13 mouse cellular contexts compared by ENCODE assay signal in genomic region chr3:104342220-104342619, GRCm38 (mm10).
DNase-seq lines count a peak whose midpoint lies in the region; ATAC-seq lines count a peak whose summit lies in the region.
"Had no signal": no experiment of that assay in that cellular context is flagged by ENCODE, and none has a peak within 500 bp of the region (broad histone marks: within the 10 kb centered on the region; RNA-seq: fewer than 3 reads in every experiment).

No protein-coding gene starts in this region.

- no peak overlapping the region for H3K4me2 ChIP-seq in heart, embryonic 11.5 days
- H3K4me2 ChIP-seq in forebrain, embryonic 16.5 days (ENCODE audit: low read length), result no peak overlapping the region
- H3K4me2 ChIP-seq in liver, embryonic 11.5 days, result no peak overlapping the region

- H3K4me3 ChIP-seq in heart, embryonic 11.5 days (ENCODE audit: low read depth, low read length), result no peak overlapping the region
- H3K4me3 ChIP-seq in forebrain, embryonic 16.5 days (replicated peaks; ENCODE audit: low read length), result no peak overlapping the region
- H3K4me3 ChIP-seq in liver, embryonic 11.5 days (ENCODE audit: low read depth, low read length), result no peak overlapping the region
- H3K4me3 ChIP-seq: myocyte had no signal

- no peak for ATAC-seq in heart, embryonic 11.5 days (replicated peaks; ENCODE audit: insufficient number of reproducible peaks, low FRiP score, low TSS enrichment)
- peak; percentile 61 for ATAC-seq in forebrain, embryonic 16.5 days
- no peak for ATAC-seq in inflammation-experienced regulatory T-cells, adult 6 months
- no peak for ATAC-seq in liver, embryonic 11.5 days (replicated peaks; ENCODE audit: low FRiP score)

- 55% methylated on average over 6 of the region's 6 CpGs for WGBS in heart, embryonic 11.5 days (ENCODE audit: insufficient replicate concordance)
- 32% methylated on average over 6 of the region's 6 CpGs for WGBS in forebrain, embryonic 16.5 days
- WGBS in liver, embryonic 11.5 days, result 75% methylated on average over 6 of the region's 6 CpGs

- no peaks in the 10 kb centered on the region for H3K27me3 ChIP-seq in heart, embryonic 11.5 days (ENCODE audit: control insufficient read depth, insufficient read depth, low read length)
- H3K27me3 ChIP-seq in forebrain, embryonic 16.5 days (replicated peaks; ENCODE audit: control insufficient read depth, insufficient read depth, low read length), result no peaks in the 10 kb centered on the region
- H3K27me3 ChIP-seq in liver, embryonic 11.5 days (replicated peaks; ENCODE audit: control insufficient read depth, insufficient read depth, low read length), result no peaks in the 10 kb centered on the region

- no peaks in the 10 kb centered on the region for H3K36me3 ChIP-seq in heart, embryonic 11.5 days (ENCODE audit: control insufficient read depth, insufficient read depth, low read length)
- no peaks in the 10 kb centered on the region for H3K36me3 ChIP-seq in forebrain, embryonic 16.5 days (ENCODE audit: control insufficient read depth, insufficient read depth)
- H3K36me3 ChIP-seq in liver, embryonic 11.5 days (ENCODE audit: control insufficient read depth, insufficient read depth, low read length), result no peaks in the 10 kb centered on the region

- H3K9ac ChIP-seq in heart, embryonic 11.5 days (ENCODE audit: low read depth, low read length), result no peak overlapping the region
- H3K9ac ChIP-seq in forebrain, embryonic 16.5 days (replicated peaks; ENCODE audit: low read depth, low read length), result no peak overlapping the region
- H3K9ac ChIP-seq in liver, embryonic 11.5 days (ENCODE audit: low read depth, low read length), result no peak overlapping the region

- peak; percentile 32 for DNase-seq in heart, postnatal 4 days
- peak; percentile 95 for DNase-seq in NIH3T3 (ENCODE audit: low read depth)
- DNase-seq in right cerebral cortex, adult 2 months (ENCODE audit: low spot score in 2 of 2), result peak; percentile 53 to 61
- DNase-seq in liver, embryonic 11.5 days (ENCODE audit: low spot score), result no peak
- DNase-seq: adrenal gland, adult 2 months; gastrocnemius, postnatal 10 days; kidney, postnatal 25 days; retina, postnatal 1 day had no signal

- no peaks in the 10 kb centered on the region for H3K9me3 ChIP-seq in heart, embryonic 11.5 days (replicated peaks; ENCODE audit: control insufficient read depth, low read length)
- no peaks in the 10 kb centered on the region for H3K9me3 ChIP-seq in forebrain, embryonic 16.5 days (ENCODE audit: control insufficient read depth, low read length)
- no peaks in the 10 kb centered on the region for H3K9me3 ChIP-seq in liver, embryonic 11.5 days (ENCODE audit: control insufficient read depth, low read length)

- no peak overlapping the region for H3K27ac ChIP-seq in heart, embryonic 11.5 days (ENCODE audit: low read depth, low read length)
- H3K27ac ChIP-seq in forebrain, embryonic 16.5 days (ENCODE audit: low read length), result peak overlapping the region; percentile 39
- H3K27ac ChIP-seq in liver, embryonic 11.5 days (ENCODE audit: low read depth, low read length), result no peak overlapping the region
- H3K27ac ChIP-seq: macrophage had no signal

- peaks cover 8% of the 10 kb centered on the region for H3K4me1 ChIP-seq in heart, embryonic 11.5 days (ENCODE audit: control insufficient read depth, insufficient read depth, low read length)
- H3K4me1 ChIP-seq in forebrain, embryonic 16.5 days (replicated peaks; ENCODE audit: control insufficient read depth, insufficient read depth, low read length), result peaks cover 8% of the 10 kb centered on the region
- no peaks in the 10 kb centered on the region for H3K4me1 ChIP-seq in liver, embryonic 11.5 days (replicated peaks; ENCODE audit: control insufficient read depth, insufficient read depth, low read length)
